In the genomic region with DNA sequence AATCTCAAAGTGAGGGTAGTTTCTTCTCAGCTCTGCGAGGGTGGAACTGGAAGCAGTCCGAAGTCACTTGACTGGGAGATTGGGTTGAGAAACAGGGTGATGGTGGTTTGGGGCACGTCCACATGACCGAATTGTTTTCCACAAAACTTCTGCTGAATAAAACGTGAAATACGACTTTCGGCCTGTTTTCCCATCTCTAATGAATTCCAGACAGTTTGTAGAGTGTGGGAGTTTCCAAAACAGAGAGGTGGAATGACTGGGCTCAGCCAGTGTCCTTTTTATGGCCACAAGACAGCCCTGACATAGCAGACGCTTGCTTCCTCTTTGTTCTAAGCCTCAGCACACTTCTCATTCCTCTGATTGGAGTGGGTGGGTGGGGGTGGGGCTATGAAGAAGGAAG, we compare ENCODE assay signal across 12 mouse cellular contexts. TPM values are rescaled to one million over a fixed set of nuclear protein-coding genes. Genes with fewer than 3 reads are reported as not detected.
A peak's percentile ranks its signal among the peaks of the same experiment; 100 is the strongest.
DNase-seq lines count a peak whose midpoint lies in the region; ATAC-seq and TF ChIP-seq lines count a peak whose summit lies in the region.
"Had no signal": no experiment of that assay in that cellular context is flagged by ENCODE, and none has a peak within 500 bp of the region (broad histone marks: within the 10 kb centered on the region; RNA-seq: fewer than 3 reads in every experiment).

No protein-coding gene starts in this region.

- H3K79me2 ChIP-seq in macrophage (ENCODE audit: inconsistent target): peaks cover 85% of the 10 kb centered on the region

- DNase-seq in layer of hippocampus, adult 11-12 months (ENCODE audit: low spot score): peak; percentile 23
- no peak for DNase-seq in layer of hippocampus, postnatal 14 days (ENCODE audit: low spot score in 2 of 2)
- DNase-seq in adrenal gland, postnatal 14 days: no peak
- DNase-seq in left cerebral cortex, adult 11 months (ENCODE audit: low spot score): no peak
- DNase-seq: embryo, embryonic 11 days; lung, adult 2 months; thymus, postnatal 14 days had no signal

- H3K4me1 ChIP-seq in bone marrow macrophage, adult 2 months (ENCODE audit: control insufficient read depth, insufficient read depth, low read length): peaks cover 82% of the 10 kb centered on the region

- no peak for TF ChIP-seq POLR2A in bone marrow macrophage, adult 2 months (IDR thresholded peaks at IDR 0.05; ENCODE audit: borderline replicate concordance, low read depth, low read length)

- ATAC-seq in hematopoietic stem cell, adult 5-6 weeks (replicated peaks in 1 of 2; ENCODE audit: insufficient read depth in 1 of 2, low FRiP score in 2 of 2, low TSS enrichment in 1 of 2, low read depth in 1 of 2, poor library complexity in 2 of 2, severe bottlenecking in 2 of 2): peak; percentile 64 to 73; a peak in 3 of 4 replicates
- no peak for ATAC-seq in cerebellum, adult (ENCODE audit: insufficient number of reproducible peaks, low FRiP score, low TSS enrichment)

- H3K4me3 ChIP-seq in bone marrow macrophage, adult 2 months (ENCODE audit: insufficient read depth, low read length): peak overlapping the region; percentile 28
- no peak overlapping the region for H3K4me3 ChIP-seq in macrophage (ENCODE audit: inconsistent target)
- H3K4me3 ChIP-seq: myocyte had no signal

- H3K27ac ChIP-seq in bone marrow macrophage, adult 2 months (ENCODE audit: insufficient read depth, low read depth, low read length): peak overlapping the region; percentile 95
- H3K27ac ChIP-seq in macrophage: peak overlapping the region; percentile 94

- no peak for TF ChIP-seq CTCF in bone marrow macrophage, adult 2 months (IDR thresholded peaks at IDR 0.05; ENCODE audit: low read depth, low read length)

- 9% methylated on average over 8 of the region's 8 CpGs for WGBS in macrophage (ENCODE audit: missing documents)

- 0 out of 2 replicates have a peak, but pooled peaks cover 3% of the 10 kb centered on the region for H3K36me3 ChIP-seq in macrophage (ENCODE audit: inconsistent target)

RNA-seq across cellular contexts. Expression of a gene that starts 13.7 kb away (rescaled TPM):
- total RNA-seq in layer of hippocampus, postnatal 14 days (2021): 1 to 10 TPM; 5.4 to 8.0 TPM
- 48.4 and 52.1 TPM in 2 replicates for polyA plus RNA-seq in bone marrow macrophage, adult 2 months (2012; ENCODE audit: insufficient read depth, insufficient read length, missing spikeins)
- total RNA-seq in hematopoietic stem cell, adult 5-6 weeks (2017): 9.6 and 10.8 TPM in 2 replicates
- total RNA-seq in macrophage (2018; cell fraction: chromatin; rRNA removed): 100 to 1,000 TPM; 105 to 325 (median 155) TPM
- 10 to 100 TPM; 37.1 to 78.3 (median 50.7) TPM for total RNA-seq in macrophage (2018; cell fraction: cytosol; rRNA removed)
- total RNA-seq in macrophage (2018; cell fraction: nucleus; rRNA removed): 100 to 1,000 TPM in 25 of 26 experiments, 10 to 100 TPM in 1; 95.4 to 382 (median 112) TPM
- polyA plus RNA-seq in macrophage (2018): 26.4 to 41.8 TPM (median 32.8 TPM) in 3 replicates
- total RNA-seq in adrenal gland, postnatal 14 days (2021): 5.3 and 8.2 TPM in 2 replicates
